Mouse (Mus musculus): Measurements from ENCODE around the gene Slc23a3. TPM values are rescaled to one million over a fixed set of nuclear protein-coding genes. Genes with fewer than 3 reads are reported as not detected.

Gene Slc23a3
- total RNA-seq (2021) = 1 to 10 TPM in 1 of 2 experiments, under 1 TPM in 1; 0.78 to 1.0 TPM
- long read RNA-seq, experiment 1, partial matches to known transcripts = 0 of 1 reads
- long read RNA-seq, experiment 1, other reads (novel, unspliced or antisense) = 1 of 1 reads
- long read RNA-seq, experiment 2 = 0 reads

- intact Hi-C loops (cut with DNase I) = no loop called here
Observed at GRCm38 (mm10) chr1:75133421-75134207, at the start of gene Slc23a3. Gene Slc23a3, minus strand, starts transcription at chr1:75133890.

GRCm38 (mm10) chr1:75182160-75182559, 48.5 kb upstream of the Slc23a3 start:
- intact Hi-C loops (cut with DNase I) = loop anchor here (5.0 kb wide), 1 partner anchor 70 kb away; no protein-coding TSS in a partner anchor
- DNase-seq = no peak

More at GRCm38 (mm10) chr1:75133421-75134207, at the start of gene Slc23a3:
- no peak for DNase-seq

- no peak for DNase-seq
- intact Hi-C loops (cut with DNase I) = loop anchor here (5.0 kb wide), 1 partner anchor 71 kb away; no protein-coding TSS in a partner anchor
Observed at GRCm38 (mm10) chr1:75181377-75181870, 47.7 kb upstream of the Slc23a3 start.

- intact Hi-C loops (cut with DNase I) = loop anchor here (5.0 kb wide), 1 partner anchor 72 kb away; no protein-coding TSS in a partner anchor
- DNase-seq = no peak
Observed at GRCm38 (mm10) chr1:75180741-75181140, 47.1 kb upstream of the Slc23a3 start.

GRCm38 (mm10) chr1:75180105-75180590, 46.5 kb upstream of the Slc23a3 start, which contains the start of gene Abcb6:
Gene Abcb6, minus strand, starts transcription at chr1:75180392.
- intact Hi-C loops (cut with DNase I) = loop anchor here (5.0 kb wide), 1 partner anchor 72 kb away; no protein-coding TSS in a partner anchor
- peak; percentile 82 to 87 for DNase-seq

GRCm38 (mm10) chr1:75179334-75180104, 45.8 kb upstream of the Slc23a3 start:
- intact Hi-C loops (cut with DNase I) = loop anchor here (5.0 kb wide), 1 partner anchor 73 kb away; no protein-coding TSS in a partner anchor
- peak; percentile 47 to 49 for DNase-seq

- peak; percentile 96 to 98 for DNase-seq
- intact Hi-C loops (cut with DNase I) = no loop called here
Observed at GRCm38 (mm10) chr1:75168472-75169464, 35.1 kb upstream of the Slc23a3 start, which contains the start of gene Zfand2b. Gene Zfand2b, plus strand, starts transcription at chr1:75168646.

GRCm38 (mm10) chr1:75168093-75168471, 34.4 kb upstream of the Slc23a3 start:
- intact Hi-C loops (cut with DNase I) = no loop called here
- no peak for DNase-seq

GRCm38 (mm10) chr1:75160256-75160617, 26.5 kb upstream of the Slc23a3 start:
- intact Hi-C loops (cut with DNase I) = no loop called here

GRCm38 (mm10) chr1:75159540-75160255, 26.0 kb upstream of the Slc23a3 start:
- intact Hi-C loops (cut with DNase I) = no loop called here
- DNase-seq = no peak

More at GRCm38 (mm10) chr1:75160256-75160617, 26.5 kb upstream of the Slc23a3 start:
- DNase-seq = no peak

GRCm38 (mm10) chr1:75158990-75159389, 25.3 kb upstream of the Slc23a3 start:
- no peak for DNase-seq
- intact Hi-C loops (cut with DNase I) = no loop called here

GRCm38 (mm10) chr1:75155837-75156236, 22.1 kb upstream of the Slc23a3 start:
- intact Hi-C loops (cut with DNase I) = no loop called here
- no peak for DNase-seq

GRCm38 (mm10) chr1:75148727-75149126, 15.0 kb upstream of the Slc23a3 start:
- intact Hi-C loops (cut with DNase I) = no loop called here
- no peak for DNase-seq

- intact Hi-C loops (cut with DNase I) = no loop called here
- no peak for DNase-seq
Observed at GRCm38 (mm10) chr1:75147411-75148135, 13.9 kb upstream of the Slc23a3 start.

- no peak for DNase-seq
- intact Hi-C loops (cut with DNase I) = no loop called here
Observed at GRCm38 (mm10) chr1:75145589-75145988, 11.9 kb upstream of the Slc23a3 start.

- intact Hi-C loops (cut with DNase I) = loop anchor here (2.0 kb wide), 2 partner anchors 24 to 66 kb away; no protein-coding TSS in a partner anchor
- DNase-seq = peak; percentile 97 to 98
Observed at GRCm38 (mm10) chr1:75142301-75143261, 8.9 kb upstream of the Slc23a3 start, which contains the start of the genes Cnppd1 and Retreg2. Gene Cnppd1, minus strand, starts transcription at chr1:75142711. Gene Retreg2, plus strand, starts transcription at chr1:75142778.
